ENCODE assay signal across 10 mouse cellular contexts in the genomic region with DNA sequence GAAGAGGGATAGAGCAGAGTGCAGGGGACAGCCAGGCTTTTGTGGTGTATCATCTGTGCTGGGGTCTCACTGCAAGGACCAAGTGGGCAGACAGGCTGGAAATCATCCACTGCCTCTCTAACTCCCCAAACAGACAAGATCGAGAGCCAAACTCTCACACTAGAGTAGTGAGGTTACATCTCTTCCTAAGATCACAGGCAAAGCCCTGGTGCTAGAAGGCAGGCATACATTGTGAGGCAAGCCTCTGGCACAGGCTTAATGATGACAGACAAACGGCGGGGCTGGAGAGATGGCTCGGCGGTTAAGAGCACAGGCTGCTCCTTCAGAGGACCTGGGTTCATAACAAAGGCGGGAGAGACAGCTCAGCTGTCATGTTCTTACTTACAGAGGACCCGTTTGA. TPM values are rescaled to one million over a fixed set of nuclear protein-coding genes. Genes with fewer than 3 reads are reported as not detected.
A peak's percentile ranks its signal among the peaks of the same experiment; 100 is the strongest.
DNase-seq lines count a peak whose midpoint lies in the region; ATAC-seq lines count a peak whose summit lies in the region.
"Had no signal": no experiment of that assay in that cellular context is flagged by ENCODE, and none has a peak within 500 bp of the region (broad histone marks: within the 10 kb centered on the region; RNA-seq: fewer than 3 reads in every experiment).

No protein-coding gene starts in this region.

- peak; percentile 56 for DNase-seq in liver
- DNase-seq in adrenal gland, postnatal 36 days, result no peak
- no peak for DNase-seq in right cerebral cortex, postnatal 14 days
- DNase-seq: kidney, adult 9 months had no signal

- no peak overlapping the region for H3K9ac ChIP-seq in neural tube, embryonic 12.5 days
- H3K9ac ChIP-seq in neural tube, embryonic 15.5 days (replicated peaks), result no peak overlapping the region
- H3K9ac ChIP-seq in midbrain, embryonic 16.5 days (ENCODE audit: low read depth, low read length), result no peak overlapping the region; the same call in 1 of the 2 replicates
- H3K9ac ChIP-seq: midbrain, embryonic 15.5 days had no signal

- H3K4me3 ChIP-seq in erythroblast, embryonic 14.5 days (replicated peaks), result peak overlapping the region; percentile 92
- no peak overlapping the region for H3K4me3 ChIP-seq in neural tube, embryonic 12.5 days
- no peak overlapping the region for H3K4me3 ChIP-seq in neural tube, embryonic 15.5 days (replicated peaks)
- H3K4me3 ChIP-seq in midbrain, embryonic 16.5 days (ENCODE audit: low read depth, low read length), result no peak overlapping the region

- H3K4me2 ChIP-seq in neural tube, embryonic 12.5 days (replicated peaks), result 0 out of 2 replicates have a peak overlapping the region, but pooled peaks have one; percentile 7
- H3K4me2 ChIP-seq in neural tube, embryonic 15.5 days, result no peak overlapping the region
- no peak overlapping the region for H3K4me2 ChIP-seq in midbrain, embryonic 16.5 days (ENCODE audit: low read length)

- 44% methylated on average over 7 of the region's 7 CpGs for WGBS in neural tube, embryonic 12.5 days
- 50% methylated on average over 7 of the region's 7 CpGs for WGBS in neural tube, embryonic 15.5 days
- 43% methylated on average over 7 of the region's 7 CpGs for WGBS in midbrain, embryonic 16.5 days

- no peaks in the 10 kb centered on the region for H3K9me3 ChIP-seq in erythroblast, embryonic 14.5 days (ENCODE audit: control insufficient read depth, low read length)
- H3K9me3 ChIP-seq in neural tube, embryonic 12.5 days, result no peaks in the 10 kb centered on the region
- no peaks in the 10 kb centered on the region for H3K9me3 ChIP-seq in neural tube, embryonic 15.5 days (replicated peaks)
- no peaks in the 10 kb centered on the region for H3K9me3 ChIP-seq in midbrain, embryonic 16.5 days (replicated peaks; ENCODE audit: control insufficient read depth, low read length, poor library complexity, severe bottlenecking)
- H3K9me3 ChIP-seq: midbrain, embryonic 15.5 days had no signal

- no peak overlapping the region for H3K27ac ChIP-seq in neural tube, embryonic 12.5 days
- no peak overlapping the region for H3K27ac ChIP-seq in neural tube, embryonic 15.5 days (replicated peaks)
- H3K27ac ChIP-seq in midbrain, embryonic 16.5 days (ENCODE audit: low read length), result no peak overlapping the region
- H3K27ac ChIP-seq: midbrain, embryonic 15.5 days had no signal

- peaks cover 14% of the 10 kb centered on the region for H3K36me3 ChIP-seq in erythroblast, embryonic 14.5 days (ENCODE audit: control insufficient read depth)
- H3K36me3 ChIP-seq in neural tube, embryonic 12.5 days, result no peaks in the 10 kb centered on the region
- H3K36me3 ChIP-seq in neural tube, embryonic 15.5 days, result no peaks in the 10 kb centered on the region
- no peaks in the 10 kb centered on the region for H3K36me3 ChIP-seq in midbrain, embryonic 16.5 days (ENCODE audit: control insufficient read depth, insufficient read depth, low read length)
- H3K36me3 ChIP-seq: midbrain, embryonic 15.5 days had no signal

- no peaks in the 10 kb centered on the region for H3K27me3 ChIP-seq in erythroblast, embryonic 14.5 days (ENCODE audit: control insufficient read depth)
- no peaks in the 10 kb centered on the region for H3K27me3 ChIP-seq in neural tube, embryonic 12.5 days (replicated peaks)
- no peaks in the 10 kb centered on the region for H3K27me3 ChIP-seq in neural tube, embryonic 15.5 days (replicated peaks)
- H3K27me3 ChIP-seq in midbrain, embryonic 16.5 days (ENCODE audit: control insufficient read depth, insufficient read depth, low read depth, low read length), result no peaks in the 10 kb centered on the region
- H3K27me3 ChIP-seq: midbrain, embryonic 15.5 days had no signal

- ATAC-seq in erythroblast, adult 5-6 weeks (replicated peaks; ENCODE audit: low FRiP score, poor library complexity, severe bottlenecking), result no peak
- ATAC-seq in neural tube, embryonic 12.5 days (ENCODE audit: low FRiP score, low read depth), result no peak
- no peak for ATAC-seq in neural tube, embryonic 15.5 days (ENCODE audit: low FRiP score)
- ATAC-seq in midbrain, embryonic 16.5 days, result no peak
- ATAC-seq: midbrain, embryonic 15.5 days had no signal

- peaks cover 79% of the 10 kb centered on the region for H3K4me1 ChIP-seq in erythroblast, embryonic 14.5 days (ENCODE audit: control insufficient read depth)
- peaks cover 20% of the 10 kb centered on the region for H3K4me1 ChIP-seq in neural tube, embryonic 12.5 days
- H3K4me1 ChIP-seq in neural tube, embryonic 15.5 days, result peaks cover 31% of the 10 kb centered on the region
- peaks cover 16% of the 10 kb centered on the region for H3K4me1 ChIP-seq in midbrain, embryonic 16.5 days (ENCODE audit: control insufficient read depth, insufficient read depth, low read length)

RNA-seq across cellular contexts. Expression of a gene that starts 1.1 kb away (rescaled TPM):
- polyA plus RNA-seq in erythroblast, embryonic 14.5 days (2012), result 5.9 and 9.3 TPM in 2 replicates
- 45.1 and 45.2 TPM in 2 replicates for total RNA-seq in erythroblast, adult 5-6 weeks (2015; ENCODE audit: low replicate concordance)
- total RNA-seq in erythroblast, adult 5-6 weeks (2017; ENCODE audit: low replicate concordance), result 26.8 and 31.9 TPM in 2 replicates
- 104 and 110 TPM in 2 replicates for polyA plus RNA-seq in neural tube, embryonic 12.5 days (2016; fragmentation: Nextera tagmentation; extraction: Ambion mirVana)
- 93.4 and 102 TPM in 2 replicates for polyA plus RNA-seq in neural tube, embryonic 15.5 days (2015; fragmentation: Nextera tagmentation; extraction: Ambion mirVana)
- 100 to 1,000 TPM; 239 to 254 TPM for total RNA-seq in adrenal gland, postnatal 36 days (2021)
- 89.6 and 101 TPM in 2 replicates for polyA plus RNA-seq in midbrain, embryonic 16.5 days (2015; fragmentation: Nextera tagmentation; extraction: Ambion mirVana)

RNA-seq across cellular contexts. Expression of a gene that starts 6.5 kb away (rescaled TPM):
- 0.03 and 0.06 TPM in 2 replicates for polyA plus RNA-seq in erythroblast, embryonic 14.5 days (2012)
- total RNA-seq in erythroblast, adult 5-6 weeks (2015; ENCODE audit: low replicate concordance), result 2.7 and 3.3 TPM in 2 replicates
- total RNA-seq in erythroblast, adult 5-6 weeks (2017; ENCODE audit: low replicate concordance), result 0.98 and 2.1 TPM in 2 replicates
- polyA plus RNA-seq in neural tube, embryonic 12.5 days (2016; fragmentation: Nextera tagmentation; extraction: Ambion mirVana), result 0.94 and 1.2 TPM in 2 replicates
- 0.40 and 0.41 TPM in 2 replicates for polyA plus RNA-seq in neural tube, embryonic 15.5 days (2015; fragmentation: Nextera tagmentation; extraction: Ambion mirVana)
- total RNA-seq in adrenal gland, postnatal 36 days (2021), result 1 to 10 TPM; 1.1 to 3.3 TPM
- polyA plus RNA-seq in midbrain, embryonic 16.5 days (2015; fragmentation: Nextera tagmentation; extraction: Ambion mirVana), result 0.23 and 0.34 TPM in 2 replicates

RNA-seq across cellular contexts. Expression of a gene that starts 31.6 kb away (rescaled TPM):
- 0.06 and 0.08 TPM in 2 replicates for polyA plus RNA-seq in erythroblast, embryonic 14.5 days (2012)
- total RNA-seq in erythroblast, adult 5-6 weeks (2015; ENCODE audit: low replicate concordance), result 3.3 and 7.5 TPM in 2 replicates
- 2.6 and 4.4 TPM in 2 replicates for total RNA-seq in erythroblast, adult 5-6 weeks (2017; ENCODE audit: low replicate concordance)
- 34.9 and 36.1 TPM in 2 replicates for polyA plus RNA-seq in neural tube, embryonic 12.5 days (2016; fragmentation: Nextera tagmentation; extraction: Ambion mirVana)
- polyA plus RNA-seq in neural tube, embryonic 15.5 days (2015; fragmentation: Nextera tagmentation; extraction: Ambion mirVana), result 57.3 and 61.7 TPM in 2 replicates
- total RNA-seq in adrenal gland, postnatal 36 days (2021), result 10 to 100 TPM; 25.1 to 33.3 TPM
- 81.4 and 84.3 TPM in 2 replicates for polyA plus RNA-seq in midbrain, embryonic 16.5 days (2015; fragmentation: Nextera tagmentation; extraction: Ambion mirVana)

RNA-seq across cellular contexts. Expression of a gene that starts 32.3 kb away (rescaled TPM):
- polyA plus RNA-seq in erythroblast, embryonic 14.5 days (2012), result 6.4 and 7.1 TPM in 2 replicates
- 23.2 and 27.4 TPM in 2 replicates for total RNA-seq in erythroblast, adult 5-6 weeks (2015; ENCODE audit: low replicate concordance)
- total RNA-seq in erythroblast, adult 5-6 weeks (2017; ENCODE audit: low replicate concordance), result 17.7 and 28.2 TPM in 2 replicates
- 51.3 and 51.5 TPM in 2 replicates for polyA plus RNA-seq in neural tube, embryonic 12.5 days (2016; fragmentation: Nextera tagmentation; extraction: Ambion mirVana)
- polyA plus RNA-seq in neural tube, embryonic 15.5 days (2015; fragmentation: Nextera tagmentation; extraction: Ambion mirVana), result 37.3 and 37.4 TPM in 2 replicates
- total RNA-seq in adrenal gland, postnatal 36 days (2021), result 100 to 1,000 TPM; 120 to 147 TPM
- 42.3 and 42.5 TPM in 2 replicates for polyA plus RNA-seq in midbrain, embryonic 16.5 days (2015; fragmentation: Nextera tagmentation; extraction: Ambion mirVana)

RNA-seq across cellular contexts. Expression of a gene that starts 43.5 kb away (rescaled TPM):
- polyA plus RNA-seq in erythroblast, embryonic 14.5 days (2012), result 0.42 and 0.62 TPM in 2 replicates
- total RNA-seq in erythroblast, adult 5-6 weeks (2015; ENCODE audit: low replicate concordance), result 6.1 and 20.6 TPM in 2 replicates
- total RNA-seq in erythroblast, adult 5-6 weeks (2017; ENCODE audit: low replicate concordance), result 6.6 and 7.5 TPM in 2 replicates
- polyA plus RNA-seq in neural tube, embryonic 12.5 days (2016; fragmentation: Nextera tagmentation; extraction: Ambion mirVana), result 48.9 and 57.2 TPM in 2 replicates
- polyA plus RNA-seq in neural tube, embryonic 15.5 days (2015; fragmentation: Nextera tagmentation; extraction: Ambion mirVana), result 37.6 and 38.3 TPM in 2 replicates
- 10 to 100 TPM; 25.9 to 29.7 TPM for total RNA-seq in adrenal gland, postnatal 36 days (2021)
- polyA plus RNA-seq in midbrain, embryonic 16.5 days (2015; fragmentation: Nextera tagmentation; extraction: Ambion mirVana), result 42.3 and 43.3 TPM in 2 replicates

Comparison
In these comparisons a context has a peak if more than half of its experiments do, and no peak if none do; other contexts are left out.
1. RNA of a gene that starts 31.6 kb away (polyA plus RNA-seq): 81.4 to 84.3 TPM in midbrain, embryonic 16.5 days, 57.3 to 61.7 TPM in neural tube, embryonic 15.5 days and 34.9 to 36.1 TPM in neural tube, embryonic 12.5 days; 0.06 to 0.08 TPM in erythroblast, embryonic 14.5 days; every median in the first group is over 10 times any median in the second.